In the genomic region with DNA sequence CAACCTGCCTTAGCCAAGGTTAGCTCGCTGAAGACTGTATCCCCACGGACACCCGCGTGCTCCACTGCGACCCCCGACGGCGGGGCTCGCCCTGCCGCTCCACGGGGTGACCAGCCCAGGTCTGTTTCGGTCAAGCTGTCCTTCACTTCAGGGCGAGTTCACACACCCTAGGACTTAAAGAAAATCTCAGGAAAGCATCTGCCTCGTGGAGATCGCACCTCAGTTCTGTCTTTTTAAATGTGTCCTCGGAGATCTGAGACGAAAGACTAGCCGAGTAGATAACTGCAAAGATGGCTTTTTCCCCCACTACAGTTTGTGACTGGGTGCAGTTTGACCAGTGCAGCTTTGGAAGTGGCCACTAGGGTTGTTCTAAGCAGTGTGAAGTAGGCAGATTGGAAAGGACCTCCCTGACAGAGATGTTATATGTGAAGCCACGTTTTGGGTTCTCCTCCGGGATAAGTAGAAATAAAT, we compare ENCODE assay signal across 8 mouse cellular contexts. TPM values are rescaled to one million over a fixed set of nuclear protein-coding genes. Genes with fewer than 3 reads are reported as not detected.
DNase-seq lines count a peak whose midpoint lies in the region; ATAC-seq and TF ChIP-seq lines count a peak whose summit lies in the region.

No protein-coding gene starts in this region.

- peak overlapping the region; percentile 79 for H3K4me2 ChIP-seq in forebrain, embryonic 12.5 days
- peak overlapping the region; percentile 89 for H3K4me2 ChIP-seq in heart, embryonic 16.5 days (ENCODE audit: low read depth, low read length)
- peak overlapping the region; percentile 93 for H3K4me2 ChIP-seq in liver, embryonic 12.5 days
- peak overlapping the region; percentile 78 for H3K4me2 ChIP-seq in myocyte (ENCODE audit: low read depth)

- peak overlapping the region; percentile 61 for H3K4me3 ChIP-seq in forebrain, embryonic 12.5 days (replicated peaks)
- H3K4me3 ChIP-seq in heart, embryonic 16.5 days (ENCODE audit: low read length), result peak overlapping the region; percentile 73
- peak overlapping the region; percentile 80 for H3K4me3 ChIP-seq in liver, embryonic 12.5 days
- H3K4me3 ChIP-seq in myocyte, result peak overlapping the region; percentile 27

- H3K27ac ChIP-seq in forebrain, embryonic 12.5 days, result no peak overlapping the region
- no peak overlapping the region; the same call in 1 of the 2 replicates for H3K27ac ChIP-seq in heart, embryonic 16.5 days (ENCODE audit: low read length)
- no peak overlapping the region; the same call in 1 of the 2 replicates for H3K27ac ChIP-seq in liver, embryonic 12.5 days

- H3K36me3 ChIP-seq in forebrain, embryonic 12.5 days (replicated peaks), result no peaks in the 10 kb centered on the region
- H3K36me3 ChIP-seq in heart, embryonic 16.5 days (ENCODE audit: control insufficient read depth, insufficient read depth), result no peaks in the 10 kb centered on the region
- no peaks in the 10 kb centered on the region for H3K36me3 ChIP-seq in liver, embryonic 12.5 days
- no peaks in the 10 kb centered on the region for H3K36me3 ChIP-seq in myocyte (ENCODE audit: control insufficient read depth, insufficient read depth)
- no peaks in the 10 kb centered on the region for H3K36me3 ChIP-seq in splenic B cell, adult 2 months (ENCODE audit: control insufficient read depth, insufficient read depth, low read length, poor library complexity, severe bottlenecking)

- peak overlapping the region; percentile 66 for H3K9ac ChIP-seq in forebrain, embryonic 12.5 days
- H3K9ac ChIP-seq in heart, embryonic 16.5 days (ENCODE audit: low read length), result peak overlapping the region; percentile 80
- H3K9ac ChIP-seq in liver, embryonic 12.5 days, result peak overlapping the region; percentile 79

- H3K27me3 ChIP-seq in forebrain, embryonic 12.5 days, result no peaks in the 10 kb centered on the region
- H3K27me3 ChIP-seq in heart, embryonic 16.5 days (ENCODE audit: control insufficient read depth, insufficient read depth, low read length), result no peaks in the 10 kb centered on the region
- 0 out of 2 replicates have a peak, but pooled peaks cover 4% of the 10 kb centered on the region for H3K27me3 ChIP-seq in liver, embryonic 12.5 days (replicated peaks)
- peaks cover 4% of the 10 kb centered on the region for H3K27me3 ChIP-seq in myocyte (ENCODE audit: control insufficient read depth, insufficient read depth, insufficient read length)
- H3K27me3 ChIP-seq in splenic B cell, adult 2 months (ENCODE audit: control insufficient read depth, insufficient read depth, low read length, poor library complexity, severe bottlenecking), result no peaks in the 10 kb centered on the region

- no peak for TF ChIP-seq POLR2A in myocyte (IDR thresholded peaks at IDR 0.05; ENCODE audit: insufficient read length, low read depth)

- 2% methylated on average over 20 of the region's 20 CpGs for WGBS in forebrain, embryonic 12.5 days
- WGBS in heart, embryonic 16.5 days, result 2% methylated on average over 20 of the region's 20 CpGs
- WGBS in liver, embryonic 12.5 days (ENCODE audit: insufficient replicate concordance), result 1% methylated on average over 20 of the region's 20 CpGs

- no peaks in the 10 kb centered on the region for H3K79me2 ChIP-seq in myocyte (ENCODE audit: control insufficient read depth, insufficient read depth)

- no peaks in the 10 kb centered on the region for H3K9me3 ChIP-seq in forebrain, embryonic 12.5 days
- no peaks in the 10 kb centered on the region for H3K9me3 ChIP-seq in heart, embryonic 16.5 days (replicated peaks; ENCODE audit: control insufficient read depth, low read length)
- H3K9me3 ChIP-seq in liver, embryonic 12.5 days (replicated peaks), result no peaks in the 10 kb centered on the region

- peak; percentile 59 for ATAC-seq in forebrain, embryonic 12.5 days (ENCODE audit: low FRiP score)
- ATAC-seq in heart, embryonic 16.5 days (replicated peaks; ENCODE audit: extremely low read depth, insufficient read depth, low FRiP score), result peak; percentile 34
- peak; percentile 64 for ATAC-seq in liver, embryonic 12.5 days

- H3K4me1 ChIP-seq in forebrain, embryonic 12.5 days, result peaks cover 8% of the 10 kb centered on the region
- peaks cover 3% of the 10 kb centered on the region; the same call in 1 of the 2 replicates for H3K4me1 ChIP-seq in heart, embryonic 16.5 days (ENCODE audit: control insufficient read depth, insufficient read depth, low read length)
- peaks cover 10% of the 10 kb centered on the region; the same call in 1 of the 2 replicates for H3K4me1 ChIP-seq in liver, embryonic 12.5 days

- H3ac ChIP-seq in myocyte (ENCODE audit: control insufficient read depth, insufficient read length), result peak overlapping the region; percentile 68

- peak; percentile 2 to 34 for DNase-seq in CD8-positive naive resting alpha-beta T cell, adult 2 months (ENCODE audit: low read depth in 2 of 2, low spot score in 2 of 2)
- peak; percentile 89 for DNase-seq in brain, adult 2 months (ENCODE audit: low read depth, low spot score)
- peak; percentile 59 for DNase-seq in kidney, postnatal 14 days
- DNase-seq in splenic B cell, adult 2 months (ENCODE audit: low read depth, low spot score), result peak; percentile 59

TF ChIP-seq in myocyte, 11 proteins besides CTCF, POLR2A, EP300 and RAD21:
- TF ChIP-seq MAX (IDR thresholded peaks at IDR 0.05; ENCODE audit: low read depth), result no peak
- TF ChIP-seq USF1 (IDR thresholded peaks at IDR 0.05; ENCODE audit: low read depth), result no peak

RNA-seq across cellular contexts. Expression of a gene that starts 0.6 kb away (rescaled TPM):
- polyA plus RNA-seq in forebrain, embryonic 12.5 days (2016; fragmentation: Nextera tagmentation; extraction: Ambion mirVana), result 1.5 and 2.2 TPM in 2 replicates
- 2.4 and 2.5 TPM in 2 replicates for polyA plus RNA-seq in heart, embryonic 16.5 days (2015; fragmentation: Nextera tagmentation; extraction: Ambion mirVana)
- 0.18 and 0.64 TPM in 2 replicates for polyA plus RNA-seq in liver, embryonic 12.5 days (2016; fragmentation: Nextera tagmentation; extraction: Ambion mirVana)
- 0.26 TPM for polyA plus RNA-seq in myocyte (2012; fragmentation: generic; extraction: Trizol)

RNA-seq across cellular contexts. Expression of a gene that starts 0.7 kb away (rescaled TPM):
- 4.9 and 7.4 TPM in 2 replicates for polyA plus RNA-seq in forebrain, embryonic 12.5 days (2016; fragmentation: Nextera tagmentation; extraction: Ambion mirVana)
- 1.1 TPM in 2 replicates for polyA plus RNA-seq in heart, embryonic 16.5 days (2015; fragmentation: Nextera tagmentation; extraction: Ambion mirVana)
- 0.14 and 0.15 TPM in 2 replicates for polyA plus RNA-seq in liver, embryonic 12.5 days (2016; fragmentation: Nextera tagmentation; extraction: Ambion mirVana)
- 0.64 TPM for polyA plus RNA-seq in myocyte (2012; fragmentation: generic; extraction: Trizol)

Comparison
In these comparisons a context has a peak if more than half of its experiments do, and no peak if none do; other contexts are left out.
1. DNase-seq: peak in every context shown above with its lines; median percentile 89 in brain, adult 2 months; 59 in kidney, postnatal 14 days; 59 in splenic B cell, adult 2 months; 18 in CD8-positive naive resting alpha-beta T cell, adult 2 months.
2. H3K4me3 ChIP-seq: peak in every context shown above with its lines; median percentile 80 in liver, embryonic 12.5 days; 73 in heart, embryonic 16.5 days; 61 in forebrain, embryonic 12.5 days; 27 in myocyte.